Mouse (Mus musculus) liver, postnatal 0 days (tissue): Measurements from ENCODE around the gene Rffl. TPM values are rescaled to one million over a fixed set of nuclear protein-coding genes. Genes with fewer than 3 reads are reported as not detected.

Source experiments
- ATAC-seq: fragments of 200-750 bp; cut with Nextera tagmentation; 2 replicates; pipeline ENCODE4 v1.8.0; 2017; ENCODE audit warnings: mild to moderate bottlenecking, moderate library complexity
- DNase-seq: peaks from one replicate; pipeline ENCODE4 v3.0.0-alpha.2; 2016
- H3K27ac ChIP-seq: fragments of 300-500 bp; sonication (generic); 2 replicates; pipeline ENCODE4 v1.5.1; 2014; ENCODE audit warnings: antibody characterized with exemption, moderate library complexity, mild to moderate bottlenecking, low read depth
- H3K27me3 ChIP-seq: fragments of 300-500 bp; sonication (generic); 2 replicates; pipeline ENCODE4 v1.6.1; 2014; ENCODE audit warnings: low read length, control low read depth, mixed read lengths; ENCODE audit not compliant: insufficient read depth
- H3K36me3 ChIP-seq: fragments of 300-500 bp; sonication (generic); replicated peaks from 2 replicates; pipeline ENCODE4 v1.6.1; 2014; ENCODE audit warnings: mild to moderate bottlenecking, control low read depth, low read length, moderate library complexity, mixed read lengths; ENCODE audit not compliant: insufficient read depth
- H3K4me1 ChIP-seq: fragments of 300-500 bp; sonication (generic); 2 replicates; pipeline ENCODE4 v1.6.1; 2014; ENCODE audit warnings: antibody characterized with exemption, mild to moderate bottlenecking, control low read depth; ENCODE audit not compliant: insufficient read depth
- H3K4me2 ChIP-seq: fragments of 300-500 bp; sonication (generic); 2 replicates; pipeline ENCODE4 v1.6.1; 2014; ENCODE audit warnings: low read depth, mild to moderate bottlenecking, low read length, moderate library complexity, mixed read lengths
- H3K4me3 ChIP-seq: fragments of 300-500 bp; sonication (generic); 2 replicates; pipeline ENCODE4 v1.5.1; 2014; ENCODE audit warnings: low read depth, low read length
- H3K9ac ChIP-seq: fragments of 300-500 bp; sonication (generic); replicated peaks from 2 replicates; pipeline ENCODE4 v1.6.1; 2014; ENCODE audit warnings: mild to moderate bottlenecking, moderate library complexity
- H3K9me3 ChIP-seq: fragments of 300-500 bp; sonication (generic); 2 replicates; pipeline ENCODE4 v1.6.1; 2016; ENCODE audit warnings: mild to moderate bottlenecking, control low read depth, low read length, mixed read lengths
- CTCF ChIP-seq: sonication (generic); IDR thresholded peaks from 2 replicates; pipeline ENCODE4 v1.5.1; 2016; ENCODE audit warnings: antibody characterized with exemption, low read depth
- EP300 ChIP-seq: IDR thresholded peaks from 2 replicates; pipeline ENCODE4 v1.6.1; 2016; ENCODE audit warnings: antibody characterized with exemption, low read depth, mild to moderate bottlenecking
- WGBS: fragments of 180-500 bp; shearing (Covaris S2); extraction: QIAGEN DNeasy Blood & Tissue Kit; methylation state at CpG from one replicate; pipeline ENCODE4 v1.1.7; 2014; ENCODE audit not compliant: insufficient replicate concordance; 5-methylcytosine and 5-hydroxymethylcytosine counted together
- polyA plus RNA-seq: library from polyadenylated mRNA; unstranded; fragments of >200 nt; fragmentation: Nextera tagmentation; extraction: Ambion mirVana; gene quantifications from 2 replicates; pipeline ENCODE4 v1.2.1, GENCODE M21; 2015

Rffl gene
- polyA plus RNA-seq, 1 experiment from 2014 or later: 11.3 TPM

- no peak for ATAC-seq
- Histone ChIP-seq H3K9me3 (no peaks in the 10 kb centered on the region), H3K27me3 (no peaks in the 10 kb centered on the region), H3K4me3 (no peak overlapping the region), H3K9ac (no peak overlapping the region), H3K4me2 (no peak overlapping the region), H3K27ac (no peak overlapping the region), H3K36me3 (no peaks in the 10 kb centered on the region), H3K4me1 (peaks cover 48% of the 10 kb centered on the region)
- 79% methylated on average over 10 of the region's 10 CpGs for WGBS
- no peak for DNase-seq
- no peak for TF ChIP-seq CTCF
- no peak for TF ChIP-seq EP300
Measured at GRCm38 (mm10) chr11:82852540-82852939, 18.5 kb downstream of the Rffl start.

DNA sequence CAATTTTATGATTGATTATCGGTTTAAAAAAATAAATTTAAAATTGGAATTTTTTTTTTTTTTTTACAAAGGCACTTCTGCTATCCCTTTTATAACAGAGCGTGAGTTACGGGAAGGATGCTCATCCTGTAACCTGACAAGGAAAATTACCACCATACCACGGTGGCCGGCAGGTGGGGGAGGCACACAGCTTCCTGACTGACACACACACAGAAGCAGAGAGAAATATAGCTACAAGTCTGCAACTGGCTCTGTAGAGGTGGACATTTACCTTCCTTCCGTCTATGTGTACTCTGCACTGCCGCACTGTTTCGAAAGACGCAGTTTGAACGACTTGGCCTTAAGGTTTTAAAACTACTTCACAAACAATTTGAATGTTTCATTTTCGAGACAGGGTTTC, 18.9 kb downstream of the Rffl start:
- no peaks in the 10 kb centered on the region for H3K36me3 ChIP-seq
- no peak overlapping the region for H3K4me2 ChIP-seq
- WGBS: 69% methylated on average over 11 of the region's 11 CpGs
- H3K4me3 ChIP-seq: no peak overlapping the region
- DNase-seq (no peak), ATAC-seq (no peak)
- TF ChIP-seq CTCF: no peak
- H3K9ac ChIP-seq: no peak overlapping the region
- no peak overlapping the region for H3K27ac ChIP-seq
- H3K27me3 ChIP-seq: no peaks in the 10 kb centered on the region
- peaks cover 46% of the 10 kb centered on the region for H3K4me1 ChIP-seq
- no peaks in the 10 kb centered on the region for H3K9me3 ChIP-seq

DNA sequence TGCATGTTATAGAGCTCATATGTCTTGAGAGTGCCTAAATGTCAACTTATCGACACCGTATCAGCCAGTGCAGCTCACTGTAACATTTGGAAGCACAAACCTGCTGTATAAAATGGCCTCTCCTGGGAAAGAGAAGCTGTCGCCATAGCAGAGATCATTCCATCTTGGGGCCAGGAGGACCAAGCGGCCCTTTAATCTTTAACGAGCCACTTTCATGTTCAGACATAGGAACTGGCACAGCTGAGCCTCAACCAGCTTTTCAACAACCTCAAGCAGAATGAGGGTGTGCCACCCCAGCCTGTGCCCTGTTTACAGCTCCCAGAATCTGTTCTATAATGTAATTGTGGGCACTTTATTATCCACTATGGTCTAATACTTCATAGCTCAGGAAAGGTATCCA, 20.8 kb downstream of the Rffl start:
- WGBS: 83% methylated on average over 5 of the region's 5 CpGs
- no peak overlapping the region for H3K9ac ChIP-seq
- H3K27ac ChIP-seq: peak overlapping the region; percentile 13; the same call in 1 of the 2 replicates
- no peak overlapping the region for H3K4me2 ChIP-seq
- no peaks in the 10 kb centered on the region for H3K36me3 ChIP-seq
- ATAC-seq (no peak), DNase-seq (no peak)
- TF ChIP-seq EP300 (no peak), CTCF (no peak)
- no peaks in the 10 kb centered on the region for H3K27me3 ChIP-seq
- no peaks in the 10 kb centered on the region for H3K9me3 ChIP-seq
- H3K4me3 ChIP-seq: no peak overlapping the region
- H3K4me1 ChIP-seq: peaks cover 42% of the 10 kb centered on the region

DNA sequence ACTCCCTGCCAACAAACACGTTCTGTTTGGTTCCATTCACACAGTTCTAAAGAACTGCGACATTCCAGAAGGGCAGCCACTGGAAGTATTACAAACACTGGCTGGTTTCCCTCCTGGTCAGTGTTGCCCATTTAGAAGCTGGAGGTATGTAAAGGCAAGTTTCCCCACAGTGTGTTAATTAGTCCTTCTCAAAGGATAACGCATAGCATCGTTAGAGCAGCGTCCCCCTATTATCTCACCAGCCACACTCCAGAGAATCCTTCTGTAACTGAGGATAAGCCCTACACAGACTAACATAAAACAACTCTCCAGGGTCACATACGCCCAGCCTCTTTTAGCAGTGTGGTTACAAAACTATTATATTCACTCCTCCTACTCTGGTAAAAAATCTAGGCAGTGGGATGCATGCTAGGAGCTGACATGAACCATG, 23.4 kb downstream of the Rffl start:
- no peaks in the 10 kb centered on the region for H3K9me3 ChIP-seq
- H3K9ac ChIP-seq: peak overlapping the region; percentile 8; the same call in 1 of the 2 replicates
- no peaks in the 10 kb centered on the region for H3K27me3 ChIP-seq
- peaks cover 7% of the 10 kb centered on the region; the same call in 1 of the 2 replicates for H3K36me3 ChIP-seq
- ATAC-seq: peak; percentile 73
- WGBS: 50% methylated on average over 6 of the region's 6 CpGs
- peaks cover 48% of the 10 kb centered on the region for H3K4me1 ChIP-seq
- no peak overlapping the region for H3K4me3 ChIP-seq
- DNase-seq: peak; percentile 37
- peak overlapping the region; percentile 50 for H3K4me2 ChIP-seq
- peak overlapping the region; percentile 96 for H3K27ac ChIP-seq
- TF ChIP-seq EP300 (peak; percentile 97), CTCF (no peak)

DNA sequence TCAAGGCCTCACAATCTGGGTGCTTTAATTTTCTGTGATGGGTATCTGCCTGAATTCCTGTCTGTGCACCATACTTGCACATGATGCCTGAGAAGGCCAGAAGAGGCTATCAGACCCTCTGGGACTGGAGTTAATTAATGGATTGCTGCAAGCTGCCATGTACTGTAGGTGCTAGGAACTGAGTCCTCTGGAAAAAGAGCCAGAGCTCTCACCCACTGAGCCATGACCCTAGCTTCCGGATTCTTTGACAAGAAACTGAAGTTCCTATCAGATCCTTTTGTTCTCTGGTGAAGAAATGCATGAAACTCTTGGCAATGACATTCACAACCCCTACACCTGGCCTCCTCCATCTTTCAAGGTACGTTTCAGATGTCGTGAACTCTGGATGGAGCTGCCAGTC, 24.1 kb downstream of the Rffl start:
- Histone ChIP-seq H3K4me3 (no peak overlapping the region), H3K4me1 (peaks cover 45% of the 10 kb centered on the region), H3K4me2 (peak overlapping the region; percentile 80; the same call in 1 of the 2 replicates), H3K36me3 (peaks cover 7% of the 10 kb centered on the region; the same call in 1 of the 2 replicates), H3K27me3 (no peaks in the 10 kb centered on the region), H3K9me3 (no peaks in the 10 kb centered on the region), H3K9ac (peak overlapping the region; percentile 8; the same call in 1 of the 2 replicates), H3K27ac (peak overlapping the region; percentile 96)
- no peak for DNase-seq
- ATAC-seq: no peak
- WGBS: 47% methylated on average over 3 of the region's 3 CpGs
- TF ChIP-seq EP300 (no peak), CTCF (no peak)

DNA sequence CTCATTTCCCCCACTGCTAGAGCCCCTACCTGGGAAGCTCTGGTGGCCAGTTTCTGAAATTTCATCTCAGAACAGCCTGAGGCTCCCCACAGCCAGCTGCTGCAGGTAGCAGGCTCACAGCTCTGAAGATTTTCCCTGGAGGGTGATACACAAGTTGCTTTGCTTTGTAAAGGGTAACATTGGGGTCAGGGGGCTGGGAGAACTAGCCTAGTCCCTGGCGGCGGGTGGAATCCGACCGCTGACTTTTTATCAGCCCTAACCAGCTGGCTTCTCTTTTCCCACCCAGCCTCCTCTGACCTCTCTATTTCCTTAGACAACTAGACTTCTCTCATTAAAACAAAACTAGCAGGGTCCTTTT, 25.0 kb downstream of the Rffl start:
- 10% methylated on average over 4 of the region's 4 CpGs for WGBS
- peak; percentile 91 for TF ChIP-seq EP300
- TF ChIP-seq CTCF: no peak
- Histone ChIP-seq H3K4me3 (peak overlapping the region; percentile 44), H3K4me2 (peak overlapping the region; percentile 80), H3K9me3 (no peaks in the 10 kb centered on the region), H3K9ac (peak overlapping the region; percentile 76), H3K36me3 (peaks cover 7% of the 10 kb centered on the region; the same call in 1 of the 2 replicates), H3K27me3 (no peaks in the 10 kb centered on the region), H3K4me1 (peaks cover 39% of the 10 kb centered on the region), H3K27ac (peak overlapping the region; percentile 96)
- DNase-seq (peak; percentile 65), ATAC-seq (peak; percentile 81)
